Mouse (Mus musculus) adrenal gland, postnatal 4 days (tissue): Measurements from ENCODE around the gene Gstm6. TPM values are rescaled to one million over a fixed set of nuclear protein-coding genes. Genes with fewer than 3 reads are reported as not detected.

Experiments
- DNase-seq, 2 experiments: peaks; one replicate each; pipeline ENCODE4 v3.0.0; 2021 to 2022; ENCODE audit warnings: low spot score in 2 of 2, mixed read lengths in 2 of 2
- total RNA-seq, 2 experiments: library from RNA; stranded (reverse); gene quantifications; 2 replicates each; pipeline ENCODE4 v1.2.3; 2021

The Gstm6 gene
- total RNA-seq, 2 experiments from 2014 or later: 9.0 to 11.0 TPM

DNA sequence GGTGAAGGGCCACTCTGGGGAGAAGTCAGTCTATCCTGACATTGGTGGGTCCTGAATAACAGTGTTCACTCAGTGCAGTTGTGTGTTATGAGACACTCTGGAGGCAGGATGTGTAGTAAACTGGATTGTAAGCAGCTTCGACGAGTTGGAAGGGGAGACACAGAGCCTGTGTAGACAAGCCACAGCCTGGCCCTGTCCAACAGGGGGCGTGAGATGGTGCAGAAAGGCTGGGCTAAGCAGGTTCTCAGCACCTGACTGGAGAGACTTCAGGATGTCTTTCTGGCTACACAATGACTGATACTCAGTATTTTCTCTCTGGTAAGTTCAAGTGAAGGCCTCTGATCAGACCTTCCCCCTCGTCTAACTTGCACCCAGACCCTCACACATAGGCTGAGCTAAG is 2.2 kb upstream of the Gstm6 start:
- no peak for DNase-seq

DNA sequence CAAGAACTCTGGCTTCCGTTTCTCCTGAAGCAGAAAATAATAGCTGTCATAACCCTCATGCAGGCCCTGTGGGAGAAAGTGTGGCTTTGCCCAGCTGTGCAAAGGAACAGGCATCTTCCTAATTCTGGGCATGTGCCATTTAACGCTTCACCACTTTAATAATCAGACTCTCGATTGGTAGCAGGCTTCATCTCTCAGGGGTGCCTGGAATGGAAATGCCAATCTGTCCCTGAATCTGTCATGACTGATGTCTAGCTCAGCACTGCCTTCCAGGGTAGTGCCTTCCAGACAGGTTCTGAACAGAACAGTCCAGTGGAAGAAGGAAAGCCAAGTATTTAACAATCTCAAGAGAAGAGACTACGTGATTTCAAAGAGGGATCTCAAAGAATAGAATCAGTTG is 2.3 kb downstream of the Gstm6 start:
- no peak for DNase-seq

DNA sequence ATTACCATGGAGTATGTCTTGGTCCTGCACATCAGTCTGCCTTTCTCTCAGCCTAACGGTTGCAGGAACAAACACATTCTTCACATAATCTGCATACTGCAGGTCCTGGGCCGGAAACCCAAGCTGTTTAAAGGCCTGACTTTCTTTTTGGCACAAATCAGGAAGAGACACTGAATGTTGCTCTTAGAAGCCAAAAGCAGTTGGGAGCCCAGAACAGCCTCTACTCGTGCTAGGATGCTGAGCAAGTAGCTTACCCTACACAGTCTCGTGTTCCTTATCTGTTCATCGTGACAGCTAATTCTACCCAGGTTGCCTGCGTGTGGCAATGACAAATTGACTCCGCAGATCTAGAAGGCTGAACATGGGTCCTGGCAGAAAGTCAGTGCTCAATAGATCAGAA is 3.0 kb downstream of the Gstm6 start:
- DNase-seq: no peak

DNA sequence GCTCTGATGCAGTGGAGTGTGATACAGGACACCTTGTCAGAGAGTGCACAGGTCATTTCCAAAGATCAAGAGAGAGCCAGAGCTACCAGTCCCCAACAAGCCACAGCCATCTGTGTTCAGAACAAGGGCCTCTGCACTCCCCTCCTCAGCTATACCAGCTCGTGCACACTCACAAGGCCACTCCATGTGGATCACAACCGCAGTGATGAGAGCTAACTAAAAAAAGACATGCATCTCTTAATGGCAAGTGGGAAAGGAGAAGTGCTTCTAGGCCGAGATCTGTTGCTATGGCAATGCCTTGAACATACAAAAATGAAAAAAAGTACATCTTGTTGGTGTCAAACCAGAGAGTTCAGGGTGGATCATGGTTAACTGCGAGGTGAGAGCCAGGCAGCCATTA is 3.7 kb downstream of the Gstm6 start:
- no peak for DNase-seq

DNA sequence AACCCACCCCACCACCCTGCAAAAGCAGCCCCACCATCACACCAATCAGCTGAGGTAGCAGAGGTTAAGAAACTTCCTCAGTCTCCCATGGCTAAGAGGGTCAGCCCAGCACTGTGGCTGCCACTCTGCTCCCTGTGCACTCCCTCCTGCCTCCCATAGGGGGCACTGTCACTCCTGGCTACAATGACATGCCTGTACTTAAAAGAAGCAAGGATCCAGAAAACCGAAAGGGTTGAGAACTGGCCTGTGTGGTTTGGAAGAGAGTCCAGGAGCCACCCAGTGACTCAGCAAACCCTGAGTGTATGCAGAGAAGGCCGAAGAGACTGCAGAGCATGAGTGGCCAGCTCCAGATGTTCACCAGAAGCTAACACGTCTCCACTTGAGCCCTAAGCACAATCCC is 4.1 kb downstream of the Gstm6 start:
- DNase-seq: peak; percentile 35 to 54

GRCm38 (mm10) chr3:107935888-107936287 is 7.7 kb downstream of the Gstm6 start:
- DNase-seq: no peak

DNA sequence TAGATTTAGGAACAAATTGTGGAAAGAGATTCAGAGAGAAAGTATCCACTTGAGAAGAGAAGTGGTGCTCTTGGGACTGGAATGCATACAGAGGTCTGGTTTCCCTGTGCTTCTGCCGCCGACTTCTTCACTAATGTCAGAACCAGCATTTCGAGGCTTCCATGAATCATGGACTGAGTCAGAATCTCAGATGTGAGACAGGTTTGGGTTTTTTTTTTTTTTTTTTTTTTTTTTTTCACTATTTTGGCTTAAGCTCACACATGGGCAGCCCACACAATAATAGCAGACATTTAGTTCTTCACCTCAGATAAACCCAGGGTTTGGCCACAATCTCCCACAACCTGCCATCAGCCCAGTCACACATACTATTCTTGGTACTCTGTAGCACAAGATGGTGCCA is 8.3 kb downstream of the Gstm6 start:
- no peak for DNase-seq

- DNase-seq: no peak
These were observed 11.4 kb downstream of the Gstm6 start for GRCm38 (mm10) chr3:107932128-107932527.

- DNase-seq: peak; percentile 94 to 98
These were observed 11.9 kb downstream of the Gstm6 start, which contains the start of gene Gstm7 for GRCm38 (mm10) chr3:107931670-107932069. Gstm7 (minus strand) TSS chr3:107931817.

DNA sequence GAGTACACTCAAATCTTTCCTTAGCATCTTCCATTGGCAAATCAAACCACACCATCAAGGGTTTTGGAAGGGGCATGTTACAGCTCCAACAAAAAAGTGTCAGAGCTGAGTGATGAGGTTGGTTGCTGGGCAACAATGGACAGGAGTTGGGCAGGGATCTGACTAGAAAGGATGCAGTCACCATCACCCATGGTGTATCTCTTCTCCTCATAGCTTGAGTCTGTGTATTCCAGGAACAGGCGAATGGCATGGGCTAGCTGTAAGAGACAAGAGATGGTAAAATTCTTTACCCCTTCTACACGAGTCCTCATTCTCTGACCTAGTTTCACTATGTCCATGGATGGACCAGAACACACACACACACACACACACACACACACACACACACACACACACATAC is 12.4 kb downstream of the Gstm6 start:
- DNase-seq: no peak

- DNase-seq: no peak
These were observed 13.8 kb downstream of the Gstm6 start for GRCm38 (mm10) chr3:107929731-107930130.

- no peak for DNase-seq
These were observed 14.3 kb downstream of the Gstm6 start for GRCm38 (mm10) chr3:107929243-107929642.

DNA sequence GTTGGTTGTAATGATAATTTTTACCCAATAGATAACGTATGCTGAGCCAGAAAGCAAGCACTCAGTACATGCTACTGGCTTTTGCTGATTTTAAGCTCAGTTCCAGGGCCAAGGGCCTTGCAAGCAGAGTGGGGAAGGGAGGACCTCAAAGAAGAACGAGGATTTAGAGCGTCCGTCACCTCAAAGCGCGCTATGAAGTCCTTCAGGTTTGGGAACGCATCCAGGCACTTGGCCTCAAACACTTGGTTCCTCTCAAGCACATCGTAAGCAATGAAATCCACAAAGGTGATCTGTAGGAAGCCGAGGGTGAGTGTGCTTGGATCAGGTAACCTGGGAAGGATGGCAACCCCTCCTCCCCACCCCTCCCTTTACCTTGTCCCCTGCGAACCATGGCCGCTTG is 14.9 kb downstream of the Gstm6 start:
- DNase-seq: no peak

DNA sequence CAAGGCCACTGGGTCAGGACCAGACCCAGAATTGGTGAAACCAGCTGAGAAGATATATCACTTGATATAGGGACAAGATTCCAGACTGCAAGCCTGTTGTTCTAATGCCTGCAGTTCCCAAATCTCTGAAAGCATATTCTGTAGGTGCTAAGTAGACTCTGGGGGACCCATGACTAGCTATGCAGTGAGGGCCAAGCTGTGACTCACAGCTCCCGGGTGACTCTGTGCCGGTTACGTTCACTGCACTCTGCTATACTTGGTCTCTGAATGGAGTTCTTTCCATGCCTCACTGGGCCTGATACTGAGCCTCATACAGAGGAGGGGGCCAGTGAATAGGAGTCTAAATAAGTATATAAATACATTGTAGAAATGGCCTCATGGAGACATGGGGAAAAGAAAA is 15.7 kb downstream of the Gstm6 start:
- no peak for DNase-seq

DNA sequence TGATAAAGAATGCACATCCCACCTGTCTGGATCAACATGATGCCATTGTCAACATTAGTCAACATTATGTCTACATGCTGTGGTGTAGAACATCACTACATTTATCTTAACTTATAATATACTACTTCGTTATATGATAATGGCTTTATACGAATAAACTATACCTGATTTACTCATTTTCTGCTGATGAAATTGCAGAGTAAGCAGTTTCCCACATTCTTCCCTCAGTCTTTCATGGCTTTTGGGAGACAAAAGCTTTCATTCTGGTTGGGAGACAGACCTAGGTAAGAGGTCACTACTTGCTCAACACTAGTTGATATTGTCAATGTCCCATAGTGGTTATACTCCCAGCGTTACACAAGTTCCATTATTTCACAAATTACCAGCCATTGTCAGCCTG is 18.2 kb downstream of the Gstm6 start:
- DNase-seq: no peak

GRCm38 (mm10) chr3:107920348-107920747 is 23.2 kb downstream of the Gstm6 start:
- no peak for DNase-seq

DNA sequence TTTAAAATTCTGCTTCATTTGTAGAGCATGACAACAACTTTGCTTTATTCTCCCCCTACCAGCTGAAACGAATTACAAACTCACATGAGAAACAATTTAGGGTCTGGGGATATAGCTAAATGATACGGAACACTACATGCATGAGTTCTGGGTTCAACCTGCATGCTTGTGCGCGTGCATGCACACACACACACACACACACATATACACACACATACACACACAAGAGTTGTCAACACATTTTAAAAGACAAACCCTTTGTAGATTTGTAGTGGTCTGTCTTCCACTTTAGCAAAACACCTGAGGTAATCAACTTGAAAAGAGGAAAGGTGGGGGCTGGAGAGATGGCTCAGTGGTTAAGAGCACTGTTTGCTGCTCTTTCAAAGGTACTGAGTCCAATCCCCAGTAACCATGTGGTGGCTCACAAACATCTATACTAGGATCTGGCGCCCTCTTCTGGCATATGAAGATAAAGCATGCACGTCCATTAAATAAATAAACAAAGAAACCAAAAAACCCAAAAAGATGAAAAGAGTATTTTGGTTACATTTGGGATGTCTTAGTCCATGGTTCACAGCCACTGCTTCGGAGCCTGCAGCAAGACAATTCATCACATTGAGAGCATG is 25.7 kb downstream of the Gstm6 start:
- no peak for DNase-seq

DNA sequence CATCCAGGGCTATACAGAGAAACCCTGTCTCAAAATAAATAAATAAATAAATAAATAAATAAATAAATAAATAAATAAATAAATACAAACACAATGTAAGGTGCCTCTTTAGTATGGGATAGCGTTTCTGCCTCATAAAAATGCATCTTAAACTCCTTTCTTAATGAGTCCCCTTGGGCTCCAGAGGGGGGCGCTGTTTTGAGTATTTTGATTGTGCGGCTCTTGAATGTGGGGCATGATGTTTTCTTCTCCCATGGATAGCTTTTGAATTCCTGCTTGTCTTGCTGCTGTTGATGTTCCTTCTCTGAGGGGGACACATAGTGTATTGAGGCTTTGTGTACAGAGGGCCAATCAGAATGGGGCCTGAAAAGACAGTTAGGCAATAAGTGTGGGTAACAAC is 26.5 kb downstream of the Gstm6 start:
- DNase-seq: no peak

- DNase-seq: no peak
These were observed 26.9 kb downstream of the Gstm6 start for GRCm38 (mm10) chr3:107916674-107917073.

DNA sequence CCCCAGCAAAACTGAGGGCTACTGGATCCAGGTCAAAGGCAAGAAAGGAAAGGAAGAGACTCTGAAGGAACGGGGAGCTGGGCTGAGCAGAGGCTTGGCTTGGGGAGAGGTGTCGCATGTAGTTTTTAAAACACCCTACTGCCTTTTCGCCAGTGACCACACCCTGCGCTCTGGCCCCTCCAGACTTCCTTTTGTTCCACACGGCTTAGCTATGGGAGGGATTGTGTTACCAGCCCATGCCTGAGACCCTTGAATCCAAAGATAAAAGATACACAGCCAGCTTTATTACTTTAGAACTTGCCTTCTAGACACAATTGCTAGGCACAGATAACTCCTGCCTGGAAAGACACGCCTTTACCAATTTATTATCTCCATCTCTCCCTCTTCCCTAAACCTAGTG is 37.6 kb downstream of the Gstm6 start:
- no peak for DNase-seq

DNA sequence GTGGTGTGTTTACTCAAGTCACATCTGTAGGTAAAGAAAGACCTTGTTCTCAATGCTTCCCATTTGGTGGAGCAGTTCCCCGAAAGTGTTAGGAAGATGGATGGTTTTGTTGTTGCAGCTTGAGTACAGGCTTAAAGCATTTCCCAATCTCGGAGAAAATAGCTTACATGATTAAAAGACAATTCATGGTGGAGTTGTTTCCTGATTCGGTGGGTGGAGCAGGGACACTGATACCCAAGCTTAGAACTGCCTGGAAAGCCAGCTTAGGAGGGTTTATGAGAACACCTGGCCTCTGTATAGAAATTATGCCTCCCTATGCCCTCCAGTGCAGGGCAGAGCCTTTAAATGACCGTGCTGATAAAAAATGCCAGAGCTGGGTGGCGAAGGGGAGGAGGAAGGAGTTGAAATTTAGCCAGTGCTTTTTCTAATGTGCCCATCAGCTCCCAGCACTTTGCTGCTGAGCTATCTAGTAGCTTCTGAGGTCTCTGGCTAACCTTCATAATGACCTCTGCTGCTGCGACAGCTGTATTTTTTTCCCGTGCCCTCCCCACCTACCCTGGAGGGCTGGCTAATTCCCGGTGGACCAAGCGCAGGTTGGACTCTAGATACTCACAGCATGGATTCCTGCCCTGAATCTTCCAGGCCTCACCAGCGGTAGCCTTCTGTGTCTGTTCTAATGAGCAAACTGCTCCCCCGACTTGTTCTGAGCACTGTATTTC is 42.4 kb downstream of the Gstm6 start:
- DNase-seq: no peak

GRCm38 (mm10) chr3:107898691-107899090 is 44.9 kb downstream of the Gstm6 start:
- DNase-seq: no peak
